Mouse (Mus musculus): ENCODE results near the gene Pcdh10.

Gene Pcdh10

GRCm38 (mm10) chr3:45378145-45378544 lies at the start of gene Pcdh10:
TSS of gene Pcdh10 (plus strand) at chr3:45378398.
- no peak for DNase-seq

GRCm38 (mm10) chr3:45355919-45356318 lies 22.3 kb upstream of the Pcdh10 start:
- no peak for DNase-seq

- DNase-seq = no peak
Measured at GRCm38 (mm10) chr3:45368952-45369351, 9.2 kb upstream of the Pcdh10 start.

- DNase-seq = no peak
Measured at GRCm38 (mm10) chr3:45375761-45376500, 2.3 kb upstream of the Pcdh10 start.

GRCm38 (mm10) chr3:45376501-45377390 lies 1.5 kb upstream of the Pcdh10 start:
- no peak for DNase-seq

GRCm38 (mm10) chr3:45377391-45377998 lies 703 bp upstream of the Pcdh10 start:
- DNase-seq = no peak

- no peak for DNase-seq
Measured at GRCm38 (mm10) chr3:45379541-45379971, 1.4 kb downstream of the Pcdh10 start.

- no peak for DNase-seq
Measured at GRCm38 (mm10) chr3:45379972-45380761, 2.0 kb downstream of the Pcdh10 start.

GRCm38 (mm10) chr3:45380811-45381761 lies 2.9 kb downstream of the Pcdh10 start:
- DNase-seq = no peak

- no peak for DNase-seq
Measured at GRCm38 (mm10) chr3:45382032-45382755, 4.0 kb downstream of the Pcdh10 start.

GRCm38 (mm10) chr3:45383831-45384230 lies 5.6 kb downstream of the Pcdh10 start:
- no peak for DNase-seq

- no peak for DNase-seq
Measured at GRCm38 (mm10) chr3:45385028-45385427, 6.8 kb downstream of the Pcdh10 start.

- no peak for DNase-seq
Measured at GRCm38 (mm10) chr3:45385451-45385850, 7.3 kb downstream of the Pcdh10 start.

- no peak for DNase-seq
Measured at GRCm38 (mm10) chr3:45386512-45386911, 8.3 kb downstream of the Pcdh10 start.

GRCm38 (mm10) chr3:45397101-45397500 lies 18.9 kb downstream of the Pcdh10 start:
- no peak for DNase-seq

GRCm38 (mm10) chr3:45403239-45403638 lies 25.0 kb downstream of the Pcdh10 start:
- DNase-seq = no peak

- no peak for DNase-seq
Measured at GRCm38 (mm10) chr3:45431691-45432090, 53.5 kb downstream of the Pcdh10 start.

- DNase-seq = no peak
Measured at GRCm38 (mm10) chr3:45432172-45432765, 54.1 kb downstream of the Pcdh10 start.
